Comparison of ENCODE assay signal across 9 mouse cellular contexts in the genomic region with DNA sequence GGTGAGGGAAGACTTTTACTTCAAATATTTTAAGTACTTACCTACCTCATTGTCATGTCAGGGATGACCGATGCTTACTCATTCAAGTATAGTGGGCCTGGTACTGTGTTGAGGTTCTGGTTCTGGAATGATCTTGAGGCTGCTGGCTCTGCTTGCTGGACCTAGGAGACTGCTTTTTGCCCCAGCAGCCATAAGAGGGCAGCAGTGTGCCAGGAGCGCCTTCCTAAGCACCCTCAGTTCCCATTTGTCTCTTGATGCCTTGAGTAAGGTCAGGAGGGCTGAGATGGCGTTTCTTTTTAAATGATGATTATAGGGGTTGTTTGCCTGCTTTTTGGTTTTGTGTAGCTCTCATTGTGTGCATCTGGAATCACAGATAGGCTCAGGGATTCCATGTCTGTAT. TPM values are rescaled to one million over a fixed set of nuclear protein-coding genes. Genes with fewer than 3 reads are reported as not detected.
DNase-seq lines count a peak whose midpoint lies in the region; ATAC-seq and TF ChIP-seq lines count a peak whose summit lies in the region.
"Had no signal": no experiment of that assay in that cellular context is flagged by ENCODE, and none has a peak within 500 bp of the region (broad histone marks: within the 10 kb centered on the region; RNA-seq: fewer than 3 reads in every experiment).

No protein-coding gene starts in this region.

- H3K9ac ChIP-seq in liver, embryonic 11.5 days (ENCODE audit: low read depth, low read length) = no peak overlapping the region
- no peak overlapping the region for H3K9ac ChIP-seq in stomach, embryonic 16.5 days (ENCODE audit: low read length)

- no peaks in the 10 kb centered on the region for H3K27me3 ChIP-seq in liver, embryonic 11.5 days (replicated peaks; ENCODE audit: control insufficient read depth, insufficient read depth, low read length)
- no peaks in the 10 kb centered on the region for H3K27me3 ChIP-seq in stomach, embryonic 16.5 days (ENCODE audit: control insufficient read depth, insufficient read depth, low read length)
- H3K27me3 ChIP-seq: megakaryocyte, embryonic 14.5 days had no signal

- DNase-seq in liver = peak; percentile 60
- DNase-seq in liver, embryonic 11.5 days (ENCODE audit: low spot score) = no peak
- peak; percentile 70 to 77 for DNase-seq in heart, postnatal 36 days
- DNase-seq in layer of hippocampus, postnatal 36 days = peak; percentile 73 to 77
- peak; percentile 75 for DNase-seq in mesoderm, embryonic 11.5 days (ENCODE audit: low read depth, low spot score)

- H3K4me1 ChIP-seq in liver, embryonic 11.5 days (replicated peaks; ENCODE audit: control insufficient read depth, insufficient read depth, low read length) = no peaks in the 10 kb centered on the region
- H3K4me1 ChIP-seq in bone marrow, adult 2 months (ENCODE audit: control insufficient read depth, insufficient read depth, low read length) = no peaks in the 10 kb centered on the region
- no peaks in the 10 kb centered on the region for H3K4me1 ChIP-seq in embryonic fibroblast, embryonic 13.5 days (ENCODE audit: control insufficient read depth, insufficient read depth, low read length)
- H3K4me1 ChIP-seq in stomach, embryonic 16.5 days (ENCODE audit: control insufficient read depth, insufficient read depth, low read length) = no peaks in the 10 kb centered on the region

- H3K9me3 ChIP-seq in liver, embryonic 11.5 days (ENCODE audit: control insufficient read depth, low read length) = no peaks in the 10 kb centered on the region
- H3K9me3 ChIP-seq in stomach, embryonic 16.5 days (replicated peaks; ENCODE audit: control insufficient read depth, low read length) = no peaks in the 10 kb centered on the region
- H3K9me3 ChIP-seq: megakaryocyte, embryonic 14.5 days had no signal

- peak; percentile 83 for TF ChIP-seq CTCF in bone marrow, adult 2 months (IDR thresholded peaks at IDR 0.05; ENCODE audit: control insufficient read depth, insufficient read depth, low read length)
- TF ChIP-seq CTCF in embryonic fibroblast, embryonic 13.5 days (IDR thresholded peaks at IDR 0.05; ENCODE audit: borderline replicate concordance, insufficient read depth, low read length) = peak; percentile 91

- no peak overlapping the region for H3K4me3 ChIP-seq in liver, embryonic 11.5 days (ENCODE audit: low read depth, low read length)
- H3K4me3 ChIP-seq in bone marrow, adult 2 months (replicated peaks; ENCODE audit: control insufficient read depth, low read depth, low read length) = no peak overlapping the region
- no peak overlapping the region for H3K4me3 ChIP-seq in embryonic fibroblast, embryonic 13.5 days (ENCODE audit: insufficient read depth, low read length)
- no peak overlapping the region for H3K4me3 ChIP-seq in stomach, embryonic 16.5 days (replicated peaks; ENCODE audit: low read length)
- H3K4me3 ChIP-seq: megakaryocyte, embryonic 14.5 days had no signal

- WGBS in liver, embryonic 11.5 days = 40% methylated on average over 3 of the region's 3 CpGs
- WGBS in bone marrow, adult 2 months = 38% methylated on average over 3 of the region's 3 CpGs
- 34% methylated on average over 3 of the region's 3 CpGs for WGBS in stomach, embryonic 16.5 days

- H3K27ac ChIP-seq in liver, embryonic 11.5 days (ENCODE audit: low read depth, low read length) = no peak overlapping the region
- no peak overlapping the region for H3K27ac ChIP-seq in bone marrow, adult 2 months (ENCODE audit: control insufficient read depth, insufficient read depth, low read depth, low read length, poor library complexity)
- H3K27ac ChIP-seq in embryonic fibroblast, embryonic 13.5 days (ENCODE audit: insufficient read depth, low read length) = no peak overlapping the region
- H3K27ac ChIP-seq in stomach, embryonic 16.5 days (ENCODE audit: low read length) = no peak overlapping the region

- TF ChIP-seq POLR2A in bone marrow, adult 2 months (IDR thresholded peaks at IDR 0.05; ENCODE audit: borderline replicate concordance, control insufficient read depth, low read depth, low read length) = no peak
- no peak for TF ChIP-seq POLR2A in embryonic fibroblast, embryonic 13.5 days (IDR thresholded peaks at IDR 0.05; ENCODE audit: low read depth, low read length)

- ATAC-seq in liver, embryonic 11.5 days (replicated peaks; ENCODE audit: low FRiP score) = no peak
- peak; percentile 37; the same call in 1 of the 2 replicates for ATAC-seq in stomach, embryonic 16.5 days (ENCODE audit: insufficient read depth, low FRiP score)

- H3K4me2 ChIP-seq in liver, embryonic 11.5 days = no peak overlapping the region
- H3K4me2 ChIP-seq in stomach, embryonic 16.5 days (ENCODE audit: low read depth, low read length) = no peak overlapping the region

- intact Hi-C loops in heart, postnatal 36 days (cut with DNase I) = loop anchor here (1.0 to 5.0 kb wide), 3 partner anchors 79 to 294 kb away; no protein-coding TSS in a partner anchor

- H3K36me3 ChIP-seq in liver, embryonic 11.5 days (ENCODE audit: control insufficient read depth, insufficient read depth, low read length) = peaks cover 23% of the 10 kb centered on the region
- H3K36me3 ChIP-seq in stomach, embryonic 16.5 days (ENCODE audit: control insufficient read depth, insufficient read depth, low read length) = peaks cover 6% of the 10 kb centered on the region

RNA-seq across cellular contexts. Expression of a gene that starts 18.7 kb away (rescaled TPM):
- 91.3 and 94.1 TPM in 2 replicates for polyA plus RNA-seq in liver, embryonic 11.5 days (2014; fragmentation: Nextera tagmentation; extraction: Ambion mirVana)
- 28.6 and 38.4 TPM in 2 replicates for polyA plus RNA-seq in bone marrow, adult 2 months (2011; ENCODE audit: insufficient read depth, insufficient read length, low replicate concordance, missing spikeins)
- polyA plus RNA-seq in embryonic fibroblast, embryonic 13.5 days (2011; ENCODE audit: insufficient read length, low read depth, missing spikeins) = 43.8 and 84.3 TPM in 2 replicates
- 10 to 100 TPM; 71.6 to 84.7 TPM for total RNA-seq in heart, postnatal 36 days (2021)
- 1,000 to 10,000 TPM; 1,201 to 1,207 TPM for total RNA-seq in layer of hippocampus, postnatal 36 days (2021)
- polyA plus RNA-seq in stomach, embryonic 16.5 days (2015; fragmentation: Nextera tagmentation; extraction: Ambion mirVana) = 698 and 764 TPM in 2 replicates

RNA-seq across cellular contexts. Expression of a gene that starts 24.5 kb away (rescaled TPM):
- polyA plus RNA-seq in liver, embryonic 11.5 days (2014; fragmentation: Nextera tagmentation; extraction: Ambion mirVana) = 16.8 and 21.0 TPM in 2 replicates
- polyA plus RNA-seq in bone marrow, adult 2 months (2011; ENCODE audit: insufficient read depth, insufficient read length, low replicate concordance, missing spikeins) = 4.2 and 11.0 TPM in 2 replicates
- polyA plus RNA-seq in embryonic fibroblast, embryonic 13.5 days (2011; ENCODE audit: insufficient read length, low read depth, missing spikeins) = 9.0 and 13.0 TPM in 2 replicates
- total RNA-seq in heart, postnatal 36 days (2021) = 1 to 10 TPM; 3.8 to 6.6 TPM
- 10 to 100 TPM; 16.1 to 17.4 TPM for total RNA-seq in layer of hippocampus, postnatal 36 days (2021)
- polyA plus RNA-seq in stomach, embryonic 16.5 days (2015; fragmentation: Nextera tagmentation; extraction: Ambion mirVana) = 9.7 and 10.4 TPM in 2 replicates

RNA-seq across cellular contexts. Expression of a gene that starts 59.6 kb away (rescaled TPM):
- polyA plus RNA-seq in liver, embryonic 11.5 days (2014; fragmentation: Nextera tagmentation; extraction: Ambion mirVana) = 41.0 and 44.7 TPM in 2 replicates
- polyA plus RNA-seq in bone marrow, adult 2 months (2011; ENCODE audit: insufficient read depth, insufficient read length, low replicate concordance, missing spikeins) = 4.4 and 7.7 TPM in 2 replicates
- polyA plus RNA-seq in embryonic fibroblast, embryonic 13.5 days (2011; ENCODE audit: insufficient read length, low read depth, missing spikeins) = 29.3 and 35.9 TPM in 2 replicates
- total RNA-seq in heart, postnatal 36 days (2021) = 10 to 100 TPM; 19.5 to 20.4 TPM
- total RNA-seq in layer of hippocampus, postnatal 36 days (2021) = 10 to 100 TPM; 50.1 to 51.3 TPM
- 49.3 and 51.6 TPM in 2 replicates for polyA plus RNA-seq in stomach, embryonic 16.5 days (2015; fragmentation: Nextera tagmentation; extraction: Ambion mirVana)

RNA-seq across cellular contexts. Expression of a gene that starts 59.6 kb away (rescaled TPM):
- 60.3 and 67.7 TPM in 2 replicates for polyA plus RNA-seq in liver, embryonic 11.5 days (2014; fragmentation: Nextera tagmentation; extraction: Ambion mirVana)
- 15.1 and 16.8 TPM in 2 replicates for polyA plus RNA-seq in bone marrow, adult 2 months (2011; ENCODE audit: insufficient read depth, insufficient read length, low replicate concordance, missing spikeins)
- 29.9 and 38.2 TPM in 2 replicates for polyA plus RNA-seq in embryonic fibroblast, embryonic 13.5 days (2011; ENCODE audit: insufficient read length, low read depth, missing spikeins)
- total RNA-seq in heart, postnatal 36 days (2021) = 10 to 100 TPM; 38.4 to 40.6 TPM
- 10 to 100 TPM; 35.7 to 37.9 TPM for total RNA-seq in layer of hippocampus, postnatal 36 days (2021)
- polyA plus RNA-seq in stomach, embryonic 16.5 days (2015; fragmentation: Nextera tagmentation; extraction: Ambion mirVana) = 43.0 and 47.0 TPM in 2 replicates
